Mouse (Mus musculus) left cerebral cortex, postnatal 36 days (tissue): ENCODE data around the gene Pde6d. TPM values are rescaled to one million over a fixed set of nuclear protein-coding genes. Genes with fewer than 3 reads are reported as not detected.

Experiments
- DNase-seq, 2 experiments: peaks; one replicate each; pipeline ENCODE4 v3.0.0; 2021 to 2022; ENCODE audit warnings: low spot score in 2 of 2, mixed read lengths in 1 of 2
- intact Hi-C: fragments of 180-260 bp; cut with DNase I; formaldehyde crosslinking; loops from one replicate; pipeline ENCODE4 v1.15.1; 2025
- total RNA-seq, 2 experiments: library from RNA; stranded (reverse); gene quantifications; 2 replicates each; pipeline ENCODE4 v1.2.3; 2021

The Pde6d gene
- total RNA-seq = 10 to 100 TPM; 53.3 to 62.6 TPM

DNA sequence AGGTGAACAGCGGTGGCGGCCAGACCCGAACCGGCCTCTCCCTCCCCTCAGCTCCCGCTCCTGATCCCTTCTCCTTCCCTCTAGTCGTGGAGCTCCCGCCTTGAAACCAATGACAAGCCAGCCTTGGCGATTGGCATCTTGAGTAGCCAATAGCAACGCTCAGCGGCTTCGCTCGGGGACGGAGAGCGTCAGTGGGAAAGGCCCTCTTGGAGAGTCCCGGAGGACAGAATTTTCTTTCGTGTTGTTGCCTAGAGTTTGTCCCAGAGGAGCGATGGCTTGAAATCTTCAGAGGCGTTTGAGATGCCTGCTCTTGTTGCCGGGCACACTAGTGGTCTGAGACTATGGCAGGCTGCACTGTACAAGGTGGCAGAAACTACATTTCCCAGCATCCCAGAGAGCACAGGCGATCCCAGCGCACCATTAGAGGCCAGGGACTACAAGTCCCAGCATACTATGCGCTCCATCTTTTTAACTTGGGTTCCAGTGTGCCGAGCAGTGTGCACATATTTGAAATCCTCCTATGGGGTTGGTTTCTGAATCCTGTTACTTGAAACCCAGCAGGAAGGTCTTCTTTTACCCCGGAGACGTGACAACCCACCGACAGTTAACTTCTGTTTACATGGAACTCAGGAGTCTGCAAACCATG is at the start of gene Pde6d, which contains the start of gene Cops7b:
Gene Pde6d, minus strand, starts transcription at position 179 of the 646 bp plus-strand sequence.
Gene Cops7b, plus strand, starts transcription at position 454 of the 646 bp plus-strand sequence.
- intact Hi-C loops = loop anchor here (5.0 kb wide), 1 partner anchor 90 kb away; no protein-coding TSS in a partner anchor
- peak; percentile 97 to 98 for DNase-seq

GRCm38 (mm10) chr1:86630527-86630926 is 48.1 kb upstream of the Pde6d start:
- intact Hi-C loops = no loop called here
- no peak for DNase-seq

- no peak for DNase-seq
- intact Hi-C loops = no loop called here
Observed at GRCm38 (mm10) chr1:86629936-86630335, 47.5 kb upstream of the Pde6d start.

DNA sequence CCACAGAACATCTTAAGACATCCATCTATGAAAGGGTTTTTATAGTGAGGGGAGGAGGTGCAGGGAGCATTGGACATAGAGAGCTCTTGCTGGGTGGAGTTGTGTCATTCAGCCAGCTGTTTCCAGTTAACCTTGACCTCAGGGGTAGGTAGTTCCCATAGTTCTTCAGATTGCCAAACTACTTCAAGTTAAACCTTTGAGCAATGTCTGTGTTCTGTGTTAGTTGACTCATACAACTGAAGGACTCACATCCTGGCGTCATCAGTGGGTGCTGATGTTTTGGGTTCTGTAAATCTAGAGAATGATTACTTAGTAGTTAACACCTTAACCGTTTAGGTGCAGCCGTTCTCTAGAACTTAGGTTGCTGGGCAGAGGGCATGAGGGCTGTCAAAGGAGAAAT is 45.8 kb upstream of the Pde6d start:
- intact Hi-C loops = no loop called here
- no peak for DNase-seq

DNA sequence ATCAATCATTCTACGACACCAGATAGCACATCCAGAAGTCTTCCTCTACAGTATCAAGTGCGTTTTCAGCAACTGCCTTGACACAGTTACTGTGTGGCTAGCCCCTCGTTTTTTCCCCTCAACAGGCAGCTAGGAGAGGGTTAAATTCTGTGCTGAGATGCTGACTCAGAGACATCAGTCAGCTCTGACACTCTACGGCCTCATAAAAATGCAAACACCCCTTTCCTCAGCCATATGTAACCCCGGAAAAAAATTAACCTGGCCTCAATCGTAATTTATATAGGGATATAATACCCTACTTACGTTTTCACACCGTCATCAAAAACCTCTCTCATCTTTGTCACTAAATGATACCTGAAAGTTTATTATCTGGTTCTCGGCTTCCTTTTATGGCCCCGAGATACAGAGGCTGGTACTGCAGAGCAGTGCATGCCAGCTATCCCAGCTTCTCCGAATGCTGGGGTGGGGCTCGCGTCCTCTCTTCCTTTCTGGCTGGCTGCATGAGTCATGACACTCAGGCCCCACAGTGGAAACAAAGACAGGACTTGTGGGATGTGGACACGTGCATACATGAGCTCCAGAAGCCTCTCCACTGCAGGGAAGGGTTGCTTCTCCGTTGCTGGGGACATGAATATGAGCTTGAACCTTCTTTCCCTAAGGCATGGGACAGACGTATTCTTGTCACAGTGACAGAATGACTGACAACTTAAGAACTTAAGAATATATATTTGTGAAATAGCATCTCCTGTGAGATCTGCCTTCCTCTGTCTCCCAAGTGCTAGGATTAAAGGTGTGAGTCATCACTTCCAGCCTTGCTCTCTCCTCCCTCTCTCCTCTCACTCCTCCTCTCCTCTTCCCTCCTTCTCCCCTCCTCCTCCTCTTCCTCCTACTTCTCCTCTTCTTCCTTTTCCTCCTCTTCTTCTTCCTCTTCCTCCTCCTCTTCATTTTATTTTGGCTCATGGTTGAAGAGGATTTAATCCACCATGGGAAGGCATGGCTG is 40.9 kb upstream of the Pde6d start:
- intact Hi-C loops = no loop called here

DNA sequence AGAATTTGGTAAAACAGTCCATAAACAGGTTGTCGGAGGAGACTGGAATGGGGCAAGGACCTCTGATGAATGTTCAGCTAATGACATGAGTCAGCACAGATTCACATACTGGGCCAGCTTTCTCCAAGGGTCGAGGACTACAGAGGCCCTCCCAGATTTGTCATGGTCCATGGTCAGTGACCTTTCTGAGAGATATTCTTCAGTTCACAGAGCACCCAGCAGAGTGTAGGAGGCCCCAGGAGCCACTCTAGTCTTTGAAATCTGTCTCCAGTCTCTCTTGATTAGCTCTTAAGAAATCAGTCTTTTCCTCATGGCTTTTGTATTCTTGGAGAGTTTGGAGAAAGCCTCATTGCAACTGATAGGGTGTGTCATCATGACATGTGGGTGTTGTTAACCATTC is 39.9 kb upstream of the Pde6d start:
- no peak for DNase-seq
- intact Hi-C loops = no loop called here

More for the DNA sequence above, 40.9 kb upstream of the Pde6d start:
- DNase-seq = peak in 1 of 2 experiments; percentile 5

DNA sequence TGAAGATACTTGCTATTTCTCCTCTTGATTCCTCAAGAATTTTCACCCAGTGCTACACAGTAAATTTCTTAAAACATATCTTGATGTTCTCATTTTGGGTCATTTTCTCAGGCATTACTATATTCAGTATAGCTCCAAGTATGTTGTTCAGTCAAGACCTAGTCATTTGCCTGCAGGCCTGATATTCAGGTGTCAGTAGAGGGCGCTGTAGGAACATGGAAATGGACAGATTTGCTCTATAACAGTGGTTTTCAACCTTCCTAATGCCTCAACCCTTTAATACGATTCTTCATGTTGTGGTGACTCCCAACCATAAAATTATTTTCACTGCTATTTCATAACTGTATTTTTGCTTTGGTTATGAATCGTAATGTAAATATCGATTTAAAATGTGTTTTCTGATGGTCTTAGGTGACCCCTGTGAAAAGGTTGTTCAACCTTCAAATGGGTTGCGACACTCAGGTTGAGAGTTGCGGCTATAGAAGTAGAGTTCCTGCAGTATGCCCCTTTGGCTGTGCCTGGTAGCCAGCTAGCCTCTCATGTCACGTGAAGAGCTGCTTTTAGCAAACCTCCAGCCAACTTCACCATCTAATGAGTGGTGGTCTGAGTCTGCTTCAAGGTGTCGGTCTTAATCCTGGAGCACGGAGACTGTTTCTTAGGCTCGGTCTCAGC is 36.2 kb upstream of the Pde6d start:
- peak; percentile 30 to 59 for DNase-seq
- intact Hi-C loops = no loop called here

GRCm38 (mm10) chr1:86614269-86614668 is 31.8 kb upstream of the Pde6d start:
- DNase-seq = no peak
- intact Hi-C loops = loop anchor here (5.0 kb wide), 1 partner anchor 573 kb away; no protein-coding TSS in a partner anchor

- intact Hi-C loops = loop anchor here (5.0 kb wide), 1 partner anchor 575 kb away; no protein-coding TSS in a partner anchor
Observed at GRCm38 (mm10) chr1:86612081-86612480, 29.7 kb upstream of the Pde6d start.

GRCm38 (mm10) chr1:86610954-86611353 is 28.5 kb upstream of the Pde6d start:
- intact Hi-C loops = loop anchor here (5.0 kb wide), 1 partner anchor 576 kb away; no protein-coding TSS in a partner anchor

More at GRCm38 (mm10) chr1:86612081-86612480, 29.7 kb upstream of the Pde6d start:
- no peak for DNase-seq

GRCm38 (mm10) chr1:86600117-86600516 is 17.7 kb upstream of the Pde6d start:
- intact Hi-C loops = no loop called here

More at GRCm38 (mm10) chr1:86610954-86611353, 28.5 kb upstream of the Pde6d start:
- no peak for DNase-seq

DNA sequence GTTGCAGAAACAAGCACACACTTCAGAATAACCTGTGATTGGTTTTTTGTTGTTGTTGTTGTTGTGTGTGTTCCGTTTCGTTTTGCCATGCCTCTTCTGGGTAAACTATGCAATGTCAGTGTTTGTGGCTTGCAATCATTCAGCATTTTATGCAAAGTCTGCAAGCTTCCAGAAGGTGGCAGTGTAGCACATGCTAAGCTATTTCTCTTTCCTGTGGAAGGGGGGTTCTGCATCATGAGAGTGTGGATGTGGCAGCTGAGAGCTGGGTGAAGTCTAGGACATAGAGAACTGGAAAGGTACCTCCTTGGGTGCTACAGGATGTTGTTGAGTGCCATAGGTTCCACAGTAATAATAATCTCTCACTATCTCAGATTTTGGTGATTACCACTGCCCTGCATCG is 16.1 kb upstream of the Pde6d start:
- no peak for DNase-seq
- intact Hi-C loops = no loop called here

More at GRCm38 (mm10) chr1:86600117-86600516, 17.7 kb upstream of the Pde6d start:
- no peak for DNase-seq

DNA sequence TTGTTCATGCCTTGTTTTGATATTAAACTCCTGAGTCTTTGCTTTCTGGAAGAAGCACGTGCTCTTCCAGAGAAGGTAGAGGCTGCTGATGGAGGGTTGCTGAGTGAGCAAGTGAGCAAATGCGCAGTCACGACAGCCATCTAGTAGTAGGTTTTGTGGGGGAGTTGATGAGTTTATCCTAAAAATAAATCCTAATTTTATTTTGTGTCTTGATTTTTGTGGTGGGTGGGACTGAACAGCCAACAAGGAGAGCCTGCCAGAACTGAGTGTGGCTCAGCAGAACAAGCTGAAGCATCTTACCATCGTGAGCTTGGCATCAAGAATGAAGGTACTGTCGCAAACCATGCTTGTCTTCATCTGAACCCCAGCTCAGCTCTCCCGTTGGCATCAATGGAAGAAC is 14.1 kb upstream of the Pde6d start:
- intact Hi-C loops = no loop called here
- no peak for DNase-seq

DNA sequence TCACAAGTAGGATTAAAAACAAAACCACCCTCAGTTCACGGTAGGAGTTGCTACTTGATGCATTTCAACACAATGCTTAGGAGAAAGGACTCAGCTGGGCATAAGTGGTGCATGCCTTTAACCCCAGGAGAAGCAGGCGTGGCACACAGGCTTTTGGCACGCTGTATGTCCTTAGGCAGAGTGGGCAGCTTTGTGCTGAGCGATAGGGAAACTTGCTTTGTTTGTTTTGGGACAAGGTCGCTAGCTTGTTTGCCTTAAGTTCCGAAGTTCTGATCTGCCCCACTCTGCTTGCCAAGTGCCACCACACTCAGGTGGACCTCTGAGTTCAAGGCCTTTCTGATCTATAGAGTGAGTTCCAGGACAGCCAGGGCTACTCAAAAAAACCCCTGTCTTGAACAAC is 12.9 kb upstream of the Pde6d start:
- intact Hi-C loops = no loop called here
- DNase-seq = no peak

DNA sequence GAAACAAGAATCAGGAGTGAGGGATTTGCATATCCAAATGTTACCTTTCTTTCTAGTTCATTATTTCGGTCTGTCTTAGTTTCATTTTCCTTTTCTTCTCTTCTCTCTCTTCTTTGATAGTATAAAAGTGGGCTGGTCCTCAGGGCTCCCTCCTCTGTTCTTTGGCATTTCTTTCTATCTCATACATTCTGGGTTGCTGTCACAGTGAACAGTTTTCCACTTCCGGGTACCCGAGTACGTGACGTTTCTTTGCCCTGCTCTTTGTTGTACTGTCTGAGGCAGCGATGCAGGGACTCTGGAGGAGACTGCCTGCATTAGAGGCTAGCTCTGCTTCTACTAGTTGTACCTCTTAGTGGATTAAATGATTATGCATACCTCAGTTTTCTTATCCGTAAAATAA is 12.1 kb upstream of the Pde6d start:
- no peak for DNase-seq

GRCm38 (mm10) chr1:86586992-86587391 is 4.6 kb upstream of the Pde6d start:
- DNase-seq = peak; percentile 84 to 85
- intact Hi-C loops = no loop called here

More for the DNA sequence above, 12.1 kb upstream of the Pde6d start:
- intact Hi-C loops = no loop called here

- intact Hi-C loops = loop anchor here (5.0 kb wide), 1 partner anchor 91 kb away; no protein-coding TSS in a partner anchor
- DNase-seq = no peak
Observed at GRCm38 (mm10) chr1:86583709-86584108, 1.3 kb upstream of the Pde6d start.

GRCm38 (mm10) chr1:86581692-86582450 is 558 bp downstream of the Pde6d start:
- DNase-seq = no peak
- intact Hi-C loops = loop anchor here (5.0 kb wide), 1 partner anchor 90 kb away; no protein-coding TSS in a partner anchor

DNA sequence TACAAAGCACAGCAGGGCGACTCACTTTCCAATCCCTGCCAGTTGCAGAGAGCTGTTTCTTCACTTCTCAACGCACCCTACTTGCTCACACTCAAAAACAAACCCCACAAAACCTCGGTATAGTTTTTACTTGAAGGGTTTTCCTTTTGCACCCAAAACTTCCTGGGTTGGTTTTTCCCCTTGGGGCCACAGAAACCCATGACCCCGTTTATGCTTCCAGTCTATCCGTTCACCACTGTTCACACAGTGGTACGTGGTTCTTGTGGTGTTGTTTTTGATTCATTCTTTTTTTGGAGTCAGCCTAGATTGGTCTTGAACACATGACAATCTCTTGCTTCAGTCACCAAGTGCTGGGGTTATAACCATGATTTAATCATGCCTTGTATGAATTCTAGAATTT is 2.0 kb downstream of the Pde6d start:
- intact Hi-C loops = loop anchor here (5.0 kb wide), 1 partner anchor 88 kb away; no protein-coding TSS in a partner anchor
- no peak for DNase-seq
